Mouse (Mus musculus): Measurements from ENCODE around the gene Npcd. TPM values are rescaled to one million over a fixed set of nuclear protein-coding genes. Genes with fewer than 3 reads are reported as not detected.
A peak's percentile ranks its signal among the peaks of the same experiment; 100 is the strongest.
"Not testable (repeated sequence)": the region's sequence is repeated elsewhere in the genome, so short reads cannot be mapped to it uniquely, and the experiment has no call there.

Gene Npcd
- polyA plus RNA-seq, 1 experiment: 0.47 TPM

- DNase-seq (ENCODE audit: low spot score): no peak
Observed at GRCm38 (mm10) chr15:79830388-79830787, 3.6 kb downstream of the Npcd start.

- no peak for DNase-seq (ENCODE audit: low spot score)
Observed at GRCm38 (mm10) chr15:79829431-79829830, 4.6 kb downstream of the Npcd start.

- no peak for DNase-seq (ENCODE audit: low spot score)
Observed at GRCm38 (mm10) chr15:79828366-79829035, 5.5 kb downstream of the Npcd start.

DNA sequence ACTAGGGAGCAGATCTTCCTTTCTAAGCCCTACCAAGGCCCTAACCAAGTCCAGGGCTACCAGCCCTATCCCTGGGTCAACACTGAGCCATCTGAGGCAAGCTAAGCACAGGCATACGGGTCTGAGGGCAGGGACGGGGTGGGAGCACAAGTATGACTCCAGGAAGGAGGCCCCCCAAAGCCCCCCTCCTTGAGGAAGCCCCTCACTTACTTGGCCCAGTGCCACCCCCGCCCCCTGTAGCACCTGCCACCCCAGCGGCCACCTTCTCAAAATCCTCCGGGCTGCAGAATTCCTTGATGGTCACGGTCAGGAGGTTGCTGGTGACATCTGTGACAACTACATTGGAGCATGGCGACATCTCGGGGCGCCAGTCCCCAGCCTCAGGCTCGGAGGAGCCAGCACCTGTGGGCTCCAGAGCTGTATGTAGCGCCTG, 6.2 kb downstream of the Npcd start:
- DNase-seq (ENCODE audit: low spot score): no peak

GRCm38 (mm10) chr15:79827061-79827777, 6.8 kb downstream of the Npcd start:
- DNase-seq (ENCODE audit: low spot score): no peak

GRCm38 (mm10) chr15:79826221-79826935, 7.7 kb downstream of the Npcd start:
- no peak for DNase-seq (ENCODE audit: low spot score)

DNA sequence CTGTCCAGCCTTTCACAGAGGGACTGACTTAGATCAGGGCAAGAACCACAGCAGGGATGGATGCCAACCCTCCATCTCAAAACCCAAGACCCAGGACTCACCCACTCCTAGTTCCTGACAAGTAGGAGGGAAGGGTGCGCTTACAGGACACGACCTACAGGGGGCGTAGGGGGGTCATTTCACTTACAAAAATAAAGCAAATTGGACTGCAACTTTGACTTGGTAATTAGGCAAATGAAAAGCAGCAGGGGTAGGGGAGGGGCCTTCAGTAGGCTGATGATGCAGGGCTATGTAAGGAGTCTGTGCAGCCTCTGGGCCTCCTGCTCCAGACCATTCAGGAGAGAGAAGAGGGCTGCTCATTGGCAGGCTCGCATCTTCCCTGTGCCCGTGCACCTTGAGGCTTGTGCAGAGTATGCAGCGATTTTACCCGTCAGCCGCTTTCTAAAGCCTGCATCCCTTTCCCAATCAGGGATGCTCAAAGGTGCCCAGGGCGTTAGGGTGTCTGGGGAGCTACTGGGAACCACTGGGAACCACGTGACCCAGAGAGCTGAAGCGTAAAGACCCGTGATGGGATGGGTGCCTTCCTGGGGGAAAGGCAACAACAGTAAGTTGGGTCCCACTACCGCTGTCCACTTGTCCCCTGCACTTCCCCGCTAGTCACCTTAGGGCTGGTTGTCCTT, 8.8 kb downstream of the Npcd start:
- no peak for DNase-seq (ENCODE audit: low spot score)

DNA sequence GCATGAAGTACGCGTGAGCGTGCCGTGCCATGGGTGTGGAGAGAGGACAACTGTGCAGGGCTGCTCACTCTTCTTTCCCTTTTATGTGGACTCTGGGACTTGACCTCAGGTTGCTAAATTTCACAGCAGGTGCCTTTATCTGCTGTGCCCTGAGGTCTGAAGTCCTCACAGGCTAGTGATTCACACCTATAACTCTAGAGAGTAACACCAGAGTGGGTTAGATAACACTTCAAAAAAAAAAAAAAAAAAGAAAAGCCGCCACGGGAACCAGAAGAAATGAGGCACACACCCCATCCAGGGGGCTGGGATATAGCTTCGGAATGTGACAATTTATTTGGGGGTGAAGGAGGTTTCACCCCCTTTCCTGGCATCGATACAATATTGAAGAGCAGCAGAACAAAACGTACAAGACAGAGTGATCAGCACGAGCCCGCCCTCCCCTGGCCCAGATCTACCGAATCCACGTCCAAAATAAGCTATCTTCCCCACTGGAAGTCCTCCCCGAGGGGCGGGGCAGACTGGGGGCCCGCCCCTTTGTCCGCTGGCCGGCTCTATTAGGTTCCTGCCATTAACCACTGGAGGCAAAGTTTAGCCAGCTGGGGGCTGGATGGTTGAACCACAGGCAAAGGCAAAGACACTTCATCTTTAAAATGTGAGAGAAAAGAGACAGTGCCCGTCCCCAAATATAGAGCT, 10.3 kb downstream of the Npcd start:
- DNase-seq (ENCODE audit: low spot score): no peak

- DNase-seq (ENCODE audit: low spot score): no peak
Observed at GRCm38 (mm10) chr15:79822265-79823199, 11.5 kb downstream of the Npcd start.

DNA sequence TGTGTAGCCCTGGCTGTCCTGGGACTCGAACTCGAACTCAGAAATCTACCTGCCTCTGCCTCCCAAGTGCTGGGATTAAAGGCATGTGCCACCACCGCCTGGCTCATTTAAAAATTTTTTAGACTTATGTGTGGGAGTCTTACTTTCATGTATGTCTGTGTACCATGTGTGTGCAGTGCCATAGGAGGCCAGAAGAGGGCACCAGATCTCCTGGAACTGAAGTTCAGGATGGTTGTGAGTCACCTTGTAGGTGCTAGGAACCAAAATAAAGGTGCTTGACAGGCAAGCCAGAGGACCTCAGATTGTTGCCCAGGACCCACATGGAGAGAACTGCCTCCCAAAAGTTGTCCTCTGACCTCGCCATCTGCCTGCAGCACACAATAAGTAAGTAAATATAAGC, 15.7 kb downstream of the Npcd start:
- DNase-seq (ENCODE audit: low spot score): no peak

GRCm38 (mm10) chr15:79813666-79814258, 20.3 kb downstream of the Npcd start:
- no peak for DNase-seq (ENCODE audit: low spot score)

DNA sequence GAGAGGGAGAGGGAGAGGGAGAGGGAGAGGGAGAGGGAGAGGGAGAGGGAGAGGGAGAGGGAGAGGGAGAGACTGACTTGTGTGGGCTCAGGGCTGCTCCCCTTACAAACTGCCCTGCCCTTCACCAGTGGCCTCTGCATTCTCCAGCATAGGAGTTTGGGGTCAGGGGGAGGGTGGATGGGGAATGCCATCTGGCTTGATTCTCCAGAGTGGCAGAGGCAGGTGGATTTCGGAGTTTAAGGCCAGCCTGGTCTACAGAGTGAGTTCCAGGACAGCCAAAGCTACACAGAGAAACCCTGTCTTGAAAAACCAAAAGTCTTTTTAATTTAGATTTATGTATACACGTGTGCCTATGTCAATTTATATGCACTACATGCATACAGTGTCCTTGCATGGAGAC, 21.2 kb downstream of the Npcd start:
- not testable (repeated sequence) for DNase-seq (ENCODE audit: low spot score)

DNA sequence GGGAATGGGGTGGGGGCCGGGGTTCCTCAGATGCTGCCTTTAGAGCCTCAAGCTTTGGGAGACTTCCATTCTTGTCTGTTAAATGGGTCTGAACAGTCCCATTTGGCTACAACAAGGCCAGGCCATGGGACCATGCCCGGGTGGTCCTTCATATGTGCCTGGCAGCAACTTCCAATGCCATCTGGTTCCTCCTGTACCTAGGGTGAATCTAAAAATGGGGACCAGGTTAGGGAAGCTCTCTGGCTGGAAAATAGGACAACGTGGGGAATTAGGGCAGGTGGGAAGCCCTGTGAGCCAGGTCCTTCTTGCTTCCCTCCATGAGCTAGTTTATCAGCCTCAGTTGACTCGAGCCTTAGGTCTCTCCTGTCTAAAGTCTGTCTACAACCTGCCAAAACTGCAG, 23.0 kb downstream of the Npcd start:
- no peak for DNase-seq (ENCODE audit: low spot score)

DNA sequence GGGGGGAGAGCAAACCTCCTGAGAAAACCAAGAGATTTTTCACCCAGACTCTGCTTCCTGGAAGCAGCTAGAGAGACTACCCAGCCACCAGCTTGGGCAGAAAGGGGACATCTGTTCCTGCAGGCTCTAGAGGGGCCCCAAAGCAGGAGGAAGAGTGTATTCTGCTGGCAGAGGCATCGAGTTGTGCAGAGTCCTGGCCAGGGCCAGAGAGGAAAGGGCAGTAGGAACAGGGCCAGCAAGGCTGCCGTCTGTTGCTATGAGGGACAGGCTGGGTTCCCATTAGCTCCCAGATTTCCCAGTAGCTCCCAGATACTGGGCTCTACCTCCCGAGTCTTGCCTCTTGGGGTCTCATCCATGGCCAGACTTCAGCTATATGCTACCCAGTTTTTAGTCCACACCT, 24.0 kb downstream of the Npcd start:
- DNase-seq (ENCODE audit: low spot score): no peak

DNA sequence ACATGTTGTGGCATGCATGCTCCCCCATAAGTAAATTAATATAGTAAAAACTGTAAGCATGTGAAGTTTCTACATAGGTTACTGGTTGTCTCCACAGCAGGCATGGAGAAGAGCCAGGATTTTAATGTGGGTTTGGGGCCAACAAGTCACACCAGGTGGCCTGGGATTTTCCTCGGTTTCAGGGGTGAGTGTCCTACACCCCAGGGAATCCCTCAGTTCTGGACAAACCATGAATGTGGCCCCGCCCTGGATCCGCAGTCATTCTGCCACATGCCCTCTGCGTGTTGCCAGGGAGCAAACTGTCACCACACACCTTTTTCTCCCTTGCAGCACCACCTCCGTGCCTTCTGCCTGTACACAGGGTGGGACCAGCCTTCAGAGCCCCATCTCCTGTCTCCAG, 25.4 kb downstream of the Npcd start:
- DNase-seq (ENCODE audit: low spot score): no peak

DNA sequence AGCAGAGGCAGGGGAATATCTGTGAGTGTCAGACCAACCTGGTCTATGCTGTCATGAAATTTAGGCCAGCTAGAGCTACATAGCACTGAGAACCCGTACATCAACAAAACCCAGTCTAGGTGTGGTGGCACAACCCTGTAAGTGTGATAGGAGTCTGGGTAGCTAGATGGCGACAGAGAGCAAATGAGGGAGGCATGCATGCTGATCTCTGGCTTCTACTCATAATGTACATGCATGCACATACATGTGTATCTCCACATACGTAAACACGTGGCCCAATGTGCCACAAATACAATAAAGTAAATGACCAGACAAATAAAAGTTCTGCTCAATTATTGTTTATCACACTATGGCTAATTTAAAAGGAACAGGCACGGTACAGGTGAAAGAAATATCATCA, 25.9 kb downstream of the Npcd start:
- no peak for DNase-seq (ENCODE audit: low spot score)

- no peak for DNase-seq (ENCODE audit: low spot score)
Observed at GRCm38 (mm10) chr15:79807050-79807449, 27.0 kb downstream of the Npcd start.

DNA sequence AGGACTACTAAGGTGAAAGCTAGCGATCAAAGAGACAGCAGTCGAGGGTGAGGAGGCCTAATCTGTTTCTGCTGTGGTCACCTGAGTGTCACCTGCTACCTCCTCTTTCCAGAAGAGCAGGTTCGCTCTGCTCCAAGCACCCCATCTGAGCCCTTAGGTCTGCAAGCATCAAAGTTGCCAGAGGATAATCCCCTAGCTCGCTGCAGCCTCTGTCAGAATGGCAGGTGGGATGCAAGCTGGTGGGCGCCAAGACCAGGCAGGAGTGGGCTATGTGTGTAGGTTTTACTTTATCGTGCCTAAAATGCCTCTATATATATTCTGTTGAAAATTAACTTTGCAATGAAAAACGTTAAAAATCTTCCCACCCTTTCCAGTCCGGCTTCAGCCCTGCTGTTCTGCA, 28.8 kb downstream of the Npcd start:
- no peak for DNase-seq (ENCODE audit: low spot score)

GRCm38 (mm10) chr15:79804352-79805071, 29.5 kb downstream of the Npcd start, which contains the start of gene Nptxr:
Nptxr (minus strand) TSS chr15:79804766.
- peak; percentile 56 for DNase-seq (ENCODE audit: low spot score)
